17 mouse cellular contexts compared by ENCODE assay signal in genomic region chr11:77200703-77201102, GRCm38 (mm10).
"Had no signal": no experiment of that assay in that cellular context is flagged by ENCODE, and none has a peak within 500 bp of the region (broad histone marks: within the 10 kb centered on the region; RNA-seq: fewer than 3 reads in every experiment).

No protein-coding gene starts in this region.

- ATAC-seq: midbrain, embryonic 16.5 days had no signal

- H3K27me3 ChIP-seq: liver, embryonic 13.5 days; liver, embryonic 15.5 days; neural tube, embryonic 15.5 days had no signal

- H3K36me3 ChIP-seq: liver, embryonic 13.5 days; liver, embryonic 15.5 days; midbrain, embryonic 10.5 days; midbrain, embryonic 12.5 days; neural tube, embryonic 13.5 days; neural tube, embryonic 15.5 days had no signal

- H3K27ac ChIP-seq: liver, embryonic 13.5 days; liver, embryonic 15.5 days; midbrain, embryonic 10.5 days; midbrain, embryonic 12.5 days; neural tube, embryonic 13.5 days; neural tube, embryonic 15.5 days had no signal

- H3K9me3 ChIP-seq: liver, embryonic 13.5 days; liver, embryonic 15.5 days; midbrain, embryonic 10.5 days; midbrain, embryonic 12.5 days; neural tube, embryonic 13.5 days; neural tube, embryonic 15.5 days had no signal

- H3K4me2 ChIP-seq: liver, embryonic 13.5 days; liver, embryonic 15.5 days; lung, embryonic 14.5 days; midbrain, embryonic 12.5 days; neural tube, embryonic 13.5 days; neural tube, embryonic 15.5 days had no signal

- H3K4me3 ChIP-seq: liver, embryonic 13.5 days; liver, embryonic 15.5 days; midbrain, embryonic 10.5 days; midbrain, embryonic 12.5 days; neural tube, embryonic 13.5 days; neural tube, embryonic 15.5 days had no signal

- H3K4me1 ChIP-seq: midbrain, embryonic 12.5 days; neural tube, embryonic 13.5 days; neural tube, embryonic 15.5 days had no signal

- H3K9ac ChIP-seq: liver, embryonic 13.5 days; liver, embryonic 15.5 days; lung, embryonic 14.5 days; midbrain, embryonic 12.5 days; neural tube, embryonic 13.5 days; neural tube, embryonic 15.5 days had no signal

- DNase-seq: liver, embryonic 13.5 days; lung, adult 18-20 months; lung, embryonic 14.5 days; lung, postnatal 10 days; lung, postnatal 4 days; midbrain, embryonic 14.5 days; right cerebral cortex, postnatal 14 days; spleen, adult 18-20 months; thymus, adult 18-20 months; thymus, postnatal 14 days; thymus, postnatal 36 days had no signal
